Mouse (Mus musculus): ENCODE measurements around the gene Adgrg1.

The Adgrg1 gene

GRCm38 (mm10) chr8:95041883-95042784, 67.6 kb downstream of the Adgrg1 start:
- peak; percentile 36 to 56 for DNase-seq

- no peak for DNase-seq
These were observed 70.3 kb downstream of the Adgrg1 start for GRCm38 (mm10) chr8:95044811-95045210.

GRCm38 (mm10) chr8:95046982-95047381, 72.4 kb downstream of the Adgrg1 start:
- no peak for DNase-seq

- DNase-seq, result no peak
These were observed 73.5 kb downstream of the Adgrg1 start for GRCm38 (mm10) chr8:95047884-95048680.

- DNase-seq, result no peak
These were observed 75.1 kb downstream of the Adgrg1 start for GRCm38 (mm10) chr8:95049636-95050035.

- DNase-seq, result no peak
These were observed 79.9 kb downstream of the Adgrg1 start for GRCm38 (mm10) chr8:95054438-95054837.

GRCm38 (mm10) chr8:95054927-95055510, 80.5 kb downstream of the Adgrg1 start, which contains the start of gene Drc7:
Gene Drc7, plus strand, starts transcription at chr8:95055103.
- peak in 1 of 2 experiments; percentile 21 for DNase-seq

GRCm38 (mm10) chr8:95056414-95056813, 81.9 kb downstream of the Adgrg1 start:
- no peak for DNase-seq

GRCm38 (mm10) chr8:95058661-95059060, 84.1 kb downstream of the Adgrg1 start:
- DNase-seq, result no peak

- DNase-seq, result peak in 1 of 2 experiments; percentile 16
These were observed 85.4 kb downstream of the Adgrg1 start for GRCm38 (mm10) chr8:95059812-95060533.
